Mouse (Mus musculus): ENCODE measurements around the gene Lap3. TPM values are rescaled to one million over a fixed set of nuclear protein-coding genes. Genes with fewer than 3 reads are reported as not detected.

The Lap3 gene
- total RNA-seq, 2 experiments from 2014 or later, result 16.8 to 19.5 TPM

GRCm38 (mm10) chr5:45495429-45495975 is 2.3 kb downstream of the Lap3 start:
- ATAC-seq (ENCODE audit: poor library complexity, severe bottlenecking), result no peak

DNA sequence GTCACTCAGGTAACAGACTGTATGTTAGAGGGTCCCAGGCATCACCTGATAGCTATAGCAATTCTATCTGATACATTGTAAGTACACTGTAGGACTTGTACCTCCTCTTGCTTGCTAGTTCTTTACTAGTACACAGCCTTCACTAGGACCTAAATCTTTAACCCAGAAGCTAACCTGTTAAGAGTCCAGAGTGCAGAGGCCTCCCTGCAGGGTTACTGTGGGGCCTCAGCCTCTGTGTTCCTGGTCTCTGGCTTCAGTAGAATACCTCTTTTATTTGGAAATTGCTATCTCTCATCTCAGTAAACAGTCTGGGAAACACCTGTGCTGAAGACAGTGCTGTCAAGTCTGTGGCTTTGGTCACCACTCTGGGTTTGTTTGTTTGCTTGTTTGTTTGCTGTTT is 2.9 kb downstream of the Lap3 start:
- no peak for ATAC-seq (ENCODE audit: poor library complexity, severe bottlenecking)

DNA sequence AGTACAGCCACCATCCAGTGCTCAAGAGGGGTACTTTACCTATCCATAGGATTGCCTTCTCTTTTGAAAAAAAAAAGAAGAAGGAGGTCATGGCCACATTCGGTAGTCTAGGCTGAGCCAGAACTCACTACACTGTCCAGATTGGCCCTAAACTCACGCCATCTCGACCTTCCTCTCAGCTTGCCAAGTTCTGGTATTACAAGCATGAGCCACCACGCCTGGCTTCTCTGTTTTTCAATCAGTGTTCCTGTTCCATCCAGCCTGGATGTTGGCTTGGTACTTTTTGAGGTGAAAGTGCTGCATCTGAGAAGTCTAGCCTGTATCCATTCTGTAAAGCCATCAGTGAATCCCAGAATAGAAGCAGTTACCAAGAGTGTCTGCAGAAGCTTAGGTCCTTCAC is 3.3 kb downstream of the Lap3 start:
- ATAC-seq (ENCODE audit: poor library complexity, severe bottlenecking), result no peak

GRCm38 (mm10) chr5:45496930-45497550 is 3.9 kb downstream of the Lap3 start:
- ATAC-seq (ENCODE audit: poor library complexity, severe bottlenecking), result no peak

DNA sequence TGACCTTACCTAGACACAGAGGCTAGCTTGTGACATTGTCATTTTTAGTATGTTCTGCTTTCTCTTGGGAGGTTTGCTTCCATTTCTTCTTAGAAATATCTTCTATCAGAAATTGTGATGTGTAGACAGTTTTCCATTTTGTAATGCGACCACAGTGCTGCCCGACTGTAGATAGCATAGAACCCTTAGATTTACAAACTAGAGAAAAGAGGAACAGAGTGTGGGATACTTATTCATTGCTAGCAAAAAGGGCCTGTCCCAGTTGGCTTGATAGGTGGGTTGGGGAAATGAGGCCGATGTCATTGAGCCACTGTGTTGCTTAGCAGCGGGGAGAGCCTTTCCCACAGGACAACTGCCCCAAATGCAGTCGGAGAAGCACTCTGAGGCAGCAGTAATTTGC is 4.4 kb downstream of the Lap3 start:
- no peak for ATAC-seq (ENCODE audit: poor library complexity, severe bottlenecking)

DNA sequence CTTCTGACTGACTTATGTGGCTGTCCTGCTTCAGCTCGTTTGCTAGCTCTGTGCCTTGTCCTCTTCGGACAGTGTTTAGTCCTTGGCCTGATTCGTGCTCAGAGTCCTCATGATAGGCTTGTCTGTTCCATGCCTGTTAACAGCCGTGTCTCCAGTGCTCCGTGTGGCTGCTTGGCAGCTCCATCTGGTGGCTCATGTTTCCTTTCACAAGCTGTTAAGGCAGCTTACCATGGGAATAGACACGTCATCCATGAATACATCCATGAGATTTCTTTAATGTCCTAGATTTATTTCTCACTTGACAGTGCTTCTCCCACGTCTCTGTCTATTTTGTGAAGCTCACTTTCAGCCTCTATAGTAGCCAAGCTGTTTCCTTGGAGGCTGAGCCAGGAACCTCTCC is 16.9 kb downstream of the Lap3 start:
- ATAC-seq (ENCODE audit: poor library complexity, severe bottlenecking), result no peak

- no peak for ATAC-seq (ENCODE audit: poor library complexity, severe bottlenecking)
Observed at GRCm38 (mm10) chr5:45512908-45513307, 19.7 kb downstream of the Lap3 start.

DNA sequence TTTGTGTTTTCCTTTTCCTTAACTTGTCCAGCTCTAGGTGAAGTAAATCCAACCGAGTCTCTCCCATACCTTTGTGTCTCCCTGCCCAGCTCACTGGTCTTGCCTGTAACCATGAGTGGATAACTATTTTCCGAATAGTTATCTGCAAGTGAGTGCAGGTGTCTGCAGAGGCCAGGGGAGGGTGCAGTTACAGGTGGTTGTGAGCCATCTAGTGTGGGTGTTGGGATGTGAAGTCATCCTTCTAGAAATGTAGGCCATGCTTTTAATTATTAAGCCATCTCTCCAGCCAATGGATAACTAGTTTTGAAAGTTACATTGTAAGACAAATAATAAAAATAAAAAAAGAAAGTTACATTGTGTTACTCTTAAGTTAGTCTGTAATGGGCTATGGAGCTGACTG is 20.3 kb downstream of the Lap3 start:
- no peak for ATAC-seq (ENCODE audit: poor library complexity, severe bottlenecking)

DNA sequence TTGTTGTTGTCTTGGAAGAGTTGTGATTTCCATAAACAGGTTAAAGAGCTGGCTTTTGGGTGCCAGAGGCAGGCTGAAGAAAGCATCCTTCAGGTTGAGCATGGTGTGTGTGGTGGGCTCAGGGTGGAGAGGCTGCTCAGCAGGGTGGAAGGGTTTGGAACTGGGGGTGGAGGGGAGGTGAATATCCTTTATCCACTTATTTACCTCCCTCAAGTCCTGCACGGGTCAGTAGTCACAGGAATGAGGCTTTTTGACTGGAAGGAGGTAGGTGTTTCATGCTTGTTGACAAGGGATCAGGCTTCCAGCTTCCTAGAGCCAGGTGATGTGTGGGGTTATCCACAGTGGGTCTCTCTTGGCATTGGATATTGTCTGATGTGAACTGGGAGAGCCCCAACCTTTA is 21.4 kb downstream of the Lap3 start:
- ATAC-seq (ENCODE audit: poor library complexity, severe bottlenecking), result no peak

DNA sequence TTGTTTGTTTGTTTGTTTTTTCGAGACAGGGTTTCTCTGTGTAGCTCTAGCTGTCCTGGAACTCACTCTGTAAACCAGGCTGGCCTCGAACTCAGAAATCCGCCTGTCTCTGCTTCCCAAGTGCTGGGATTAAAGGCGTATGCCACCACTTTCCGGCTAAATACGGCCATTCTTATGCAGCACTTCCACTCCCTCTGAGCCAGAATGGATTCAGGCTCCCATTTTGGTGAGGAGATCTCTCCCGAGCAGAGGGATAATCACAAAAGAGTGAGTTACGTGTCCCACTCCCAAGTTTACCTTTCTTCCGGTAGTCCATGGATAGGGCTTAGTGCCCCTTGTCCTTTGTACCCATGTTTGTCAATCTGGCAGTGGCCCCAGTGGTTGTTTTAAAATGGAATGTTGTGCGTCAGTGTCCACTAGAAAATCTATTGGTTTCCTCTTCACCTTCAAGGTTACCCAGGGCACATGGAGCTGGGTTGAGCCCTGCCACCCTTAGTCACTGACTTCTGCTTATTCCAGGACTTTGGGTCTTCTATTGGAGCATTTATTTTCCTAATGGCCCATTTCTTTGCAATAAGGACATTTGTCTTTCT is 22.1 kb downstream of the Lap3 start:
- ATAC-seq (ENCODE audit: poor library complexity, severe bottlenecking), result no peak

GRCm38 (mm10) chr5:45519960-45520808 is 27.0 kb downstream of the Lap3 start, which contains the start of gene Med28:
Med28 (plus strand) TSS chr5:45520229.
- peak; percentile 96 for ATAC-seq (ENCODE audit: poor library complexity, severe bottlenecking)

- no peak for ATAC-seq (ENCODE audit: poor library complexity, severe bottlenecking)
Observed at GRCm38 (mm10) chr5:45520809-45521110, 27.6 kb downstream of the Lap3 start.

DNA sequence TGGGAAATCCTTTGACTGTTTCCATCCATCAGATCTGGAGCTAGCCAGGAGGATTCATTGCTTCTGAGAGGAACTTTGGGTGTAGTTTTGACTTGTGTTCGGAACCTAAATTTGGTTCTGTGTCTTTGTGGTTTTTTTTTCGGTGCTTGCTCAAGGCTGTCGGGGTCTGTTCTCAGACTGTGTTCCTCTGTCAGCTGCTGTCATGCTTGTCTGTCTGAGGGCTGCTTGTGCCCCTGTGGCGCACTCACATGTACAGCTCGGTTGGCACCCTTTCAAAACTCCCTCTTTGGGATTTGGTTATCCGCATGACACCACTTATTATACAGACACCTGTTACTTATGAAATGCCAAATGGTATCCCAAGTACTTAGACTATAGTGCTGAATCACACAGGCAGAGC is 28.4 kb downstream of the Lap3 start:
- ATAC-seq (ENCODE audit: poor library complexity, severe bottlenecking), result no peak

DNA sequence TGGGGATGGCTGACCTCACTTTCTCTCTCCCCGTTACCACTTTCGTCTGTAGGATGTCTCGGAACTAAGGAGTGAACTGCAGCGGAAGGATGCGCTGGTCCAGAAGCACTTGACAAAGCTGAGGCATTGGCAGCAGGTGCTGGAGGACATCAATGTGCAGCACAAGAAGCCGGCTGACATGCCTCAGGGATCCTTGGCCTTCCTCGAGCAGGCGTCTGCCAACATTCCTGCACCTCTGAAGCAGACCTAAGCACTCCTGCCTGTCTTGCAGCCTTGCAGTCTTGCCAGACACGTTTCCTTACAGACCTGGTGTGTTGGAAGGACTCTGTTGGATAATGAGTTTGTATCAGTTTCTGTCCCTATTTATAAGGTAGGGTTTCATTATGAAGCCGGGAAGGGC is 31.9 kb downstream of the Lap3 start:
- no peak for ATAC-seq (ENCODE audit: poor library complexity, severe bottlenecking)

DNA sequence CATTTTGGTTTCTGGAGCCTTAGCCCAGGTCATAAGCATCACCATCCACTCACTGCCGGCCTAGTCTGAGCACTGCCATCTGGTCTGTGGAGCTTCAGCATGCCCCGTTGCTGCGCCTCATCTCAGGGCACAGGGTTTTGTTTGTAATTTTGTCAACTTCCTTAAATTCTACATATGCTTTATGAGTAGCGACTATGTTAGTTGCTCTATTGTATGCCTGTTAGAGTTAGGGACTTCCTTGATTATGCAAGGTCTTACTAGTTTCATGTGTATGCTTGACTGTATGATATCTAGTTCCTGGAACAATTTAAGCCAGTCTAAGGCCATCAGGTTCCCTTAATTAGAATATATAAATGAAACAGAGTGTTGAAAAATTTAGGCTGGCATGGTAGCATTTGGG is 33.2 kb downstream of the Lap3 start:
- ATAC-seq (ENCODE audit: poor library complexity, severe bottlenecking), result peak; percentile 75

DNA sequence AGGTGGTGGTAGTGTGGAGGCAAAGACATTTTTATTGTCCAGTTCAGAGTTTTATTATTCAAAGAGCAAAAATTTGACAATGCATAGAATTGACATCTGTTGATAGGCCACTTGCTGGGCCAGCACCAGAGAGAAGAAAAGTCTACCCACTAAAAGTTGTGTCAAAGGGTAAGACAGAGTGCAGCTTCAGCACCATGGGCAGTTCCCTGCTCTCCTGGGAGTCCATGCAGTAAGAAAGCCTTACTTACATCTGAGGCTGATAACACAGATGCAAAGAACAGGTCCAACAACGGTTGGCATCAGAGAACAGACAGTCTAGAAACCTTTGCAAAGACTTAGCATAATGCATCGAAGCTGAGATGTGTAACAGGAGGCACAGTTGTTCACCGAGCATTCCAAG is 36.5 kb downstream of the Lap3 start:
- ATAC-seq (ENCODE audit: poor library complexity, severe bottlenecking), result no peak

DNA sequence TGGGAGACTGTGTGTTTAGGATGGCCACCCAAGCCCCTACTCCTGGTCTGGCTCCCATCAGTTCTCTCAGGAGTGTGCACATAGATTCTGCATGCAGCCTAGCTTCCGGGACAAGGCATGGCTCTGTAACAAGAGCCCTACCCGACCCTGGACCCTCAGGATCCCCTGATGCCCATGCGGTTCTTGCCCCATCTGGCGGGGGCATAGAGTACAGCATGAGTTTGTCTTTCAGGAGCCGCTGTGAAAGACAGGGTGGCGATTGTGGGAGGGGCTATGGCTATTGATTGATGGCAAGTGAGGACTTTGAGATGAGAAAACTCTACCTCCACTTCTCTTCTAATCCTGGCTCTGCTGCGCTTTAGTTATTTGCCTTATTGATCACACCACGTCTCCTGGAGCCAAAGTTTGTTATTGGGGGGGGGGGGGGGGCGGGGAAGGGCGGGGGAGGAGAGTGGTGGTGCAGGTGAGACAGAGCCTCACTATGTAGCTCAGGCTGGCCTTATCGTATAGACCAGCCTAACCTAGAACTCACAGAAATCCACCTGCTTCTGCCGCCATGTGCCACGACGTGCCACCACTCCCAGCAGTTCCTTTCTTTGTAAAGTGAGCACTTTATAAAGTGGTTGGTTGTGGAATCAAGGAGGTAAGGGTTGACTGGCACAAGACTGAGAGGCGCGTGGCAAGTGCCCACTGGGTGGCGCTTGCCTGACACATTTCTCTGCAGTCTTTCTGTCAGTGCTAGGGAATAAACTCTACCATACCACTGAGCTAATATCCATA is 41.3 kb downstream of the Lap3 start:
- ATAC-seq (ENCODE audit: poor library complexity, severe bottlenecking), result peak; percentile 65

- no peak for ATAC-seq (ENCODE audit: poor library complexity, severe bottlenecking)
Observed at GRCm38 (mm10) chr5:45535177-45535576, 42.0 kb downstream of the Lap3 start.

DNA sequence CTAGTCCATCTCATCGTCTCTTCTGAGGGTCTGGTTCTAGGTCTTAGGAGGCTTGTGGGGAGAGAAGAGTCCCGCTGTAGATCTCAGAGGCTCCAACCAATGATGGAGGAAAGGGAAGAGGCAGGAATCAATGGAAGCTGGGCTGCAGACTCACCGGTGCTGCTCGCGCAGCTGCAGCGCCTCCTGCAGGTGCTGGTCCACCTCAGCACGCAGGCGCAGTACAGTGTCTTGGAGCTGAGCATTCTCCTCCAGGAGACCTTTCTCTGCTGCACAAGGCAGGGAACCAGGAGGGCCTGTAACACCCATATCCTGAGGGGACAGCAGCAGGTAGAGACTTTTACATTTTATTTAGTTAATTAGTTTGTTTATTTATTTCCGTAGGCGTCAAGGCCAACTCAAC is 46.3 kb downstream of the Lap3 start:
- ATAC-seq (ENCODE audit: poor library complexity, severe bottlenecking), result no peak

DNA sequence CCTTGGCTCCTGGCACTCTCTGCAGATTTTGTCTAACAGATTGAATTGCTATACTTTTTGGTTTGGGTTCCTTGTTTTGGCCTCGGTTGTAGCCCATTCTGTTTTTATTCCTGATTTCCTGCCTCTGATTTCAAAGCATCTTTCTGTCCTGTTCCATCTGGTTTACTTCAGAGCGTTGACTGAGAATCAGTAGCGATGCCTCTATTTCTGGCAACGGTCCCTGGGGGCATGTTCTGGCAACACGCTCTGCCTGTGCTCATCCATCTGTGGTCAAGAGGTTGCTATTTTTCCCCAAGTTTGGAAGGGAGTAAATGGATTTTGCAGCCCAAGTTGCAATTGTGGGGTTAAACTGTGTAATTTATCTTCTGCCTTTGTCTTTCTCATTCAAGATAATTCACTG is 50.2 kb downstream of the Lap3 start:
- no peak for ATAC-seq (ENCODE audit: poor library complexity, severe bottlenecking)

- no peak for ATAC-seq (ENCODE audit: poor library complexity, severe bottlenecking)
Observed at GRCm38 (mm10) chr5:45549586-45549985, 56.4 kb downstream of the Lap3 start.

All from megakaryocyte, adult 5-6 weeks (primary cell).